Mouse (Mus musculus) adrenal gland, adult 2 months (tissue): ENCODE results near the gene Plxna2. TPM values are rescaled to one million over a fixed set of nuclear protein-coding genes. Genes with fewer than 3 reads are reported as not detected.

ENCODE experiments used
- DNase-seq: peaks from one replicate; pipeline ENCODE4 v3.0.0; 2021
- polyA plus RNA-seq: library from polyadenylated mRNA; depleted of rRNA; stranded (reverse); fragments of >200 nt; gene quantifications from 2 replicates; pipeline ENCODE4 v1.2.3, GENCODE M21; 2012
- total RNA-seq, 2 experiments: library from RNA; stranded (reverse); gene quantifications; 2 replicates each; pipeline ENCODE4 v1.2.3; 2021

Plxna2 gene
- total and polyA plus RNA-seq, 3 experiments, result 3.6 to 9.1 (median 8.6) TPM

DNA sequence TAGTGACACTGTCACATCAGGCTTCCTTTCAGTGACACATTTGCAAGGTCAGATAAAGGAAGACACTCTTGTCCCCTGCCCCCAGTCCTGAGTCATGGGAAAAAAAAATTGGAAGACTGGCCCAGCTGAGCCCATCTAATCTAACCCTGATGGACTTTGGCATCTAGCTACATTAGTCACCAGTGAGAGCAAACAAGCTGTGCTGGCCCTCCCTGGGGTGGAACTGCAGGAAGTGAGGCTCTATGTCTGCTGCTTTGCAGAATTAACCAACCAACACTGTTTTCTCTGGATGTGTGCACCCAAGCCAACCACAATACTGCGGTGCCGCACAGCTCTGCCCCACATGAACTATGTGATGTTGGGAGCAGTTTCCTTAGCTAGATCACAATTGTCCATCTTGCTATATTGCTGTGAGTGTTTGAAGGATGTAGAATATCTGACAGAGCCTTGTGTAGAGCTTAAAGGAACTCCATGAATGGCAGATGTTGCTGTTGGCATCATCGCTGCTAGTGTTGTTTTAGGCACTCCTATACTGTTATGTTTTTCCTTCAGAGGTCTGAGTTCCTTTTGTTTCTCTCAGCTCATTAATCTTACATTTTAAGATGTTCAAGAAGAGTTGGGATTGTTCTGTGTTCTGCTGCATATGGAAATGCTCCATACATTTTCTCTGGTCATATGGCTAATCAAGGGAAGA, 42.6 kb downstream of the Plxna2 start:
- DNase-seq, result peak; percentile 86

DNA sequence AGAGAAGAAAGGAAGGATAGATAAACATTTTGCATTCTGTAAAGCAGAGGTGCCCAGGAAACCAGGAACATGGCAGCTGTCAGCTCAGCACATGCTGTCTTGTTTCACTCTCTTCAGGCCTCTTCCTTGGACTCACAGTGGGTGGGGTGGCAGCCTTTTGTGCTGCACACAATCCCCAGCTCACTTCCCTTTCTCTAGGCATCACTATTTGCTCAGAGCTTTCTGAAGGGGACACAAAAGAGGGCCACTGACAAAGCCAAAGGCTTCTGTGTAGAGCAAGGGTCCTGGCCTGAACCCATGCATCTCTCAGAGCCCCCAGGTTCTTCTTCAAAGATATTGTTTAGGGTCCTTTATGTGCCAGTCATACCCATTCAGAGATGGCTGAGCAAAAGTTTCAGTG, 45.0 kb downstream of the Plxna2 start:
- DNase-seq, result no peak

DNA sequence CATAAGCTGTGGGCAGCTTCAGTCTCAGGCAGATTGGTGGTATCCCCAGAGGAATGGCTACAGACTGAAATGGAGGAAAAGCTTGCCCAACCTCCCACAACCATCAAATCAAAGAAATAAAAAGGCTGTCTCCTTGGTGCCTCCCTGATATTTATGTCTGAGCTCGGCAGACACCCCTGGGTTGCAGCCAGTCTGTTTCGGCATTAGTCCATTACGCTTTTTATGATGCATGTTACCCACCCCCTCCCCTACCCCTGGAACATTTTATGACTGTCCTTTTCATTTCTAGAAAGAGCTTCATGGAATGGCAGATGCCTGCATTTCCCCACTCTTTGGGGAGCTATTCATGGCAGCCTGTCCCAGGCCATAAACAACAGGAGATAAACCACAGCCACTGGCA, 47.7 kb downstream of the Plxna2 start:
- DNase-seq, result no peak

DNA sequence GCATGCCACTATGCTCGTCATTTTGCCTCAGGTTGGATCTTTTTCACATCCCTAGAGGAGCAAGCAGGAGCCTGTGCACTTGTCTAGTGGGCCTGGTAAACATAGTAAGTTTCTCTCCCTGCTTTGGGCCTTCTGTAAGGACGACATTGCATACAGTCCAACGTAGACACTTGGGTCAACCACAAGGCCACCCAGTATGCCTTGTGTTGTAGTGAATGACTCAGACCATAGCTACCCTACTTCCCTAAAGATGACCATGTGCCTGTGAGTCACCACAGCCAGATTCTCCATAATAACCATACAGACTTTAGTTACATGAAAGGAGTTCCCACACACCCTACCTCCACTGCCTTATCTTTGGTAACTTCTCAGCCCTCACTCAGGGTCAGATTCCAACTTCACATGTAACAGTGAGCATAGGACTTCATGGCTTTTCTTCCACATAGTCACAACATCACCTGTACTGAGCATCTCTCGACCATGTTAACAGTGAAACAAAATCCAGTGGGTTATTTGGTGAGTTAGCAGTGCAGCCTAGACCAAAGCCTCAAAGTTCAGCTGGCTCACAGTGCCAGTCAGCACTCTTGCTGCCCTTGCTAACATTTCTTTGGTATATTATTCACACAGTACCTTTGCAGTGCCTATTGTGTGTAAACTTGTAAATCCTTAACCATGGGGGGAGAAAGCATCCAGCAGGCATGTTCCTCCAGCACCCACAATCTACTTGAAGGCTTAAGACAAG, 53.9 kb downstream of the Plxna2 start:
- no peak for DNase-seq

DNA sequence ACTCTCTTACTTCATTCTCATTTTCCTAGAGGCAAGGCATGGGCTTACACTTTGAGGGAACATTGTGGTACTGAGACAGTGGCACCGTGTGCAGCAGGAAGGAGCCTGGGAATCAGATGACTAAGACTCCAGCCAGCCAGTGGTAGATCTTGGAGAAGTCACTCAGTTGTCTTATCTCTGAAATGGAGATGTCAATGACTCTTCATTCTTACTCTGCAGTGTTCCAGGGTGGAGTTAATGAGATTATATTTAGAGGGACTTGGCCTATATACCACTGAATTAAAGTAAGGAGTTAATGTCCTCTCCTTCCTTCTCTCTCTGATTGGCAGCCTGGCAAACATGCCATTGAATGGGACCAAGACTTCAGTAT, 54.5 kb downstream of the Plxna2 start:
- DNase-seq, result no peak

DNA sequence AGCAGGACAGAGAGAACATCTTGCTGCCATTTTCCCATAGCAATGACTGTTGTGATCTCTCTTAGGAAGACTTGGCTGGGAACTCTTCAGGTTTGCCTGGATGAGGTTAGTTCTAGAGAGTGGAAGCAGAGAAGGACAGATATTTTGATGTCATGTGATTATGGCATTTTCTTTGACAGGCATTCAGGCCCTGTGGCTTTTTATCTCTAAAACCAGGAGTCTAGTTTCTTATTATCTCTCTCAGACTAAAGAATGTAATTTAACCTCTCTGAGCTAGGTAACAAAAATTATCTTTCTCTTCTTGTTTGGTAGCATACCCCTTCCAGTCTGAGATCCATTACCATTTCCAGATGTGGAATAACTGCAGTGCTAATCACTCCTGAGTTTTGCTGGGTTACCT, 55.2 kb downstream of the Plxna2 start:
- no peak for DNase-seq

DNA sequence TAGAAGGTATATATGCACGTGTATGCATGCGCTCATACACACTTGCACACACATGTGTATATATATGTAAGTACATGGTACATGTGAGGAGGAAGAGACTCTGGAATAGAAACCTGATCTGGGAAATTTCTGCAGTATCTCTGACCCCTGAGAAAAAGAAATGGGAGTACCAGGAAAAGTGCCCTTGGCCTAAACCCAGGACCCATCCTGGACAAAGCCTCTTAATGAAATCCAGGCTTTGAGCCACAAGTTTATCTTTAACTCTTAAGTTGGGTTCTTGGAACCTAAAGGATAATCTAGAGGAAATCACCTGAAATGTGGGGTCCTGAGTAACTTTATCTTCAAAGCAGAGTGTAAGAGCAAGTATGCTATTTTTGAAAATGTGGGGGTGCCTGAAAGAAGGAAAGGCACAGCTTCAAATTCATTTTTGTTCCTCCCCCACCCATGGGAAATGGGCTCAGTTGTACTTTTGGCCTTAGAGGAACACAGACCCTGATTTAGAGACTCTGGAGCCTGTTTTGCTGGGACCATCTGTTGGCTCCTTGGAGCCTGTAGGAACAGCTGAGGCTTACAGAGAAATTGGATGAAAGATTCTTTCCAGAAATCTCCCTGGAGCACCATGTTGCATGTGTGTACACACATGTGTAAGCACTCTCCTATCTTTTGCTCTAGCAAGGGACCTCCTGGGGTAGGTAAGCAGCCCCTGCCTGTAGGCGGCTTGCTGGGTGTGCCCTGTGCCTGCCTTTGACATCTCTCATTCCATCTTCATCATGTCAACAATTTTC, 57.3 kb downstream of the Plxna2 start:
- no peak for DNase-seq

DNA sequence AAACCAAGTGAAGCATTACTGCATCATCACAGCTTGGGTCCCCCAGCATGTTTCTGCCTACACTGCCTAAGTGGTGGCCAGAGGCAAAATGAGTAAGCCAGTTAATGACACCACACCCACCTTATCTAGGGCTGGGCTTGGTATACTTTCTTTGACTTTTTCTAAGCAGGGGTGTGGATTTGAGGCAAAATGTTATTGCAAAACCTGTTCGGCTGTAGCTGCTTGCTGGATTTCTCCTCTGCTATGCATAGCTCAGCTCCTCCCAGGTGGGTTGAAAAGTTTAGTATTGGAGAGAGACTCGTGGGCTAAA, 57.8 kb downstream of the Plxna2 start:
- DNase-seq, result no peak

DNA sequence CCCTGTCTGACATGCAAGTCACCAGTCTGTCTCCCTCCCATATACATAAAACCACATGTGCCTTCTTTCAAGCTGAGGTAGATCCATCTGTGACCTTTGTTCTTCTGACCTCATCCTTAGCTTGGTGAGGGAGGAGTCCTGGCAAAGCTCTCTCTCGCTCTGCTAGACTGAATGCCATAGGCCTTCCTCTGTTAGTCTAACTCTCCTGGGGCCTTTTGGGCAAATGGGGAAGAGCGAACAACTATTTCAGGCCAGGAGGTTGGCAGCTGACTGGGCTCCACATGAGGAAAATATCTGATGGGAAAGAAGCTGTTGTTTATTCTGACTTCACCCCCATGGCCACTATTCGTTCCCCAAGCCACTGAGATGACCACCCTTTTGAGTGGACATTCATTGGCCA, 59.9 kb downstream of the Plxna2 start:
- peak; percentile 31 for DNase-seq

DNA sequence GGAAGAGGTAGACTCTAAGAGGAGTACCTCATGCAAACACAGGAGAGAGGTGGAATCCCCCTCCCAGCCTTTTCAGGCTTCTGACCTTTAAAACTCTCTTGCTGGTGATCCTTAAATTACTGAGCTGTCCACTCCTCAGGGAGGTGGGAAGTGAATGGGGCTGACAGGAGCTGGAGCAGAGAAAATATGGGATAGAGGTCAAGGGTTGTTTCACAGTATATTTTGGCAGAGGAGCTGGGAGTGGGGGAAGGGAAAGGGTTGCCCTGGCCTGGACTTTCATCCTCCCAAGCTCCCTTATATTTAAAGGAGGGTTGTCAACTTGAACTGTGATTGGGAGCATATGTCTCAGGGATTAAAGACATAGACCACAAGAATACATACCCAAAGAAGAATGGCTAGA, 61.1 kb downstream of the Plxna2 start:
- no peak for DNase-seq

DNA sequence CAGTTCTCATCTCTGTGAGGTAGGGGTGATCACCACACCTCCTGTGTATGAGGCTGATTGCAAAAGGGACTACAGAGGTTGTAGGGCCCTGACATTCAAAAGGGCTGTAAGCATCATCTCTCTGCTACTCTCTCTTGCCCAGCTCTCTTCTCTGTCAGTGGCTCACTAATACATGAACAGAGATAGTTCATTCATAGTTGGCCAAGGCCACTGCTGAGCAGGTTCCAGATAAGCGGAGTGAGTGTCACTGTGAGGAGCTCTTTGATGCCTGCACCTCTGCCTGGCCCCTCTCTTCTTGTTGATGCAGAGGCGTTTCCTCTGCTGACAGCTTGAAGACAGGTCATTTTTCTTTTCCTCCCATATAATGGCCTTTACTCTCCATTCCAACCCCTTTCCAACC, 62.1 kb downstream of the Plxna2 start:
- peak; percentile 60 for DNase-seq

DNA sequence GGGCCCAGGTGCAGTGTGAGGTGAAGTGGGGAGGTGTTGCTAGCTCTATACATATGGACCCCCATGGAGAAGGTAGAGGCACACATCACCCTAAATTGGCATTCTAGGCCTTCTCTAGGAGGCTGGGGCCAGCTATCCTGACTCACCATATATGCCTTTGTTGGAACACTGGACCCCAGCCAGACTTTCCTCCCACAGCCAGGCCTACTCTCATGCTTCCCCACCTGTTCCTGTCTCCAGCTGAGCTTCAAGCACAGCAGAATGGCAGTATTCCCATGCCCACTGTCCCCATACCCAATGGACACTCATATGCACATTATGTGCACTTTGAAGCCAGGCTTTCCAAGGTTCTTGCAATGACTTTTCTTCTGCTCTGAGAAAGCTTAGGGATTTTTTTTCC, 64.0 kb downstream of the Plxna2 start:
- DNase-seq, result no peak

DNA sequence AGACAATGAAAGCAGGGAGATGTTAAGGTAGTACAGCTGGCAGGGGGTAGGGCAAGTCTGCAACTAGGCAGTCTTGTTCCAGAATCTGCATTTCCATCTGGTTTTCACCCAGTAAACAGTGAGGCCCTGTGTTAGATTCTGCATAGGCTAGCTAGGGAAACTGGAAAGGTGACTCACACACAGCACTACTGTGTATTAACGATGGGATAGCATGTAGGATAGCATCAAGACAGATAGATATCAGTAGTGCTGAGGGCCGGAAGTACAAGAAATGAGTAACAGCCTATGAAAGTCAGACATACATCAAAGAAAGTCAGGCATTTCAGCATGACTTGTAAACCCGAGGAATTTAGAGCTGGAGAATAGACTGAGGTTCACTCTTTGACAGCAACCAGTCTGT, 65.1 kb downstream of the Plxna2 start:
- no peak for DNase-seq

DNA sequence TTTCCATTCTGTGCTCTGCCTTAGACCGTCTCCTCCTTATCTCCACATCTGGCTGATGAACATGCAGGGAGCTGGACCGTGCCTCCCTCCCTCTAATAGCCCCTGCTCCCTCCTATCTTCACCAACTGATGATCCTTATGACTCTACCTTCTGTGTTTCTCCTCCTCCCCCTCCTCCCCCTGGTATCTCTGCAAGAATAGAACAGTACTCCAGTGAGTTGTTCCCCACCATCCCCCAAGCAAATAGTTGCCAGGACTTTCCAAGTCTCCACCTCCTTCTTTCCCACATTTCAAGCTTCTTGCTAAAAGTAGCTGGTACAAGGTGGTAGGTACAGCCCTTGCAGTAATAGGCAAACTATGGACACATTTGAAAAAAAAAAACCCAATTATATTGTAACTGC, 67.9 kb downstream of the Plxna2 start:
- no peak for DNase-seq

DNA sequence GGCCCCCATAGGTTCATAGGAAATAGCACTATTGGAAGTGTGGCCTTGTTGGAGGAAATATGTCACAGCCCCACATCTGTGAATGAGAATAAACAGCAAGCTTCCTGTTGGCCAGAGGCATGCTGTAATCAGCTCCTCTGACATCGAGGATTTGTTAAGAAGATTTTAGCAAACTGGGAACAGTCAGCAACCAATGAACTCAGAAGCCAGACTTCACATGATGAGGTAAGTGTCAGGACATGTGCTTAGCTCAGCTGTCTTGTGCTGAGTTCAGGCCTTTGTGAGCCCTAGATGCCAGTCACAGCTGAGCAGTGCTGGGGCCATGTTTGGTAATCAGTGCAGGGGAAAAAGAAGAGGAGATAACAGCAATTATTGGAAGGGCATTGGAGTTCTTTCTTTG, 69.7 kb downstream of the Plxna2 start:
- no peak for DNase-seq

DNA sequence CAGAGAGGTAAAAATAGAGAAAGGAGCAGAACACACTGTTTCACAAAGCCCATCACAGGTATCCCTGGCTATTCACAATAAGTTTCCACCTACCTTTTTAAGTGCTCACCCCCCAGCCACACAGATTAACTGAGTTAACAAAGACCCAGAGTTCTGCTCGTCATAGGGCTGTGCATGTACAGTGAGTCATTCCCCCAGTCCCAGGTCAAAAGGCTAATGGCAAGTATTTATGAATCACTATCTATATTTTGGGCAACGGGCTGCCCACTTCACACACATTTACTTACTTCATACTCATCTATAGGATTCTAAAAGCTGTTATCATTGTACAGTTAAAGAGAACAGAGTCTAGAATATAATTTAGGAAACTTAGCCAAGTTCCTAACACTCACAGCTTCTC, 70.1 kb downstream of the Plxna2 start:
- peak; percentile 33 for DNase-seq

DNA sequence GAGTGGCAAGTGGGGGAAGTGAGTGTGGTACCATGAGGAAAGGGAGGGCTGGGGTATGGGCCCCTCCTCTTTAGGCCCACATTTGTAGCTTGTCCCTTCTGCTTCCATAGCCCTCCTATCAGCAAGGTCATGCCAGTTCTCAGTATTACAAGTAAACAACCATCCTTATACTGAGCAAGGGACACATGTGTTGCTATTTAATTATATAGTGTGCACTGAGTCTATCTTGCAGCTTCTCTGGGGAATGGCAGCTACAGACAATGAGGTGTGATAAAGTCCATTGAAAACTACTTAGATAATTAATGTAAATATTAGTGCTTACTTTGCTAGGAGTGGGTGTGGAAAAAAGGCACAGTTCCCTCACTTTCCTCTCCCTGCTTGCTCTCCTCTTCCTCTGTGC, 75.0 kb downstream of the Plxna2 start:
- no peak for DNase-seq

DNA sequence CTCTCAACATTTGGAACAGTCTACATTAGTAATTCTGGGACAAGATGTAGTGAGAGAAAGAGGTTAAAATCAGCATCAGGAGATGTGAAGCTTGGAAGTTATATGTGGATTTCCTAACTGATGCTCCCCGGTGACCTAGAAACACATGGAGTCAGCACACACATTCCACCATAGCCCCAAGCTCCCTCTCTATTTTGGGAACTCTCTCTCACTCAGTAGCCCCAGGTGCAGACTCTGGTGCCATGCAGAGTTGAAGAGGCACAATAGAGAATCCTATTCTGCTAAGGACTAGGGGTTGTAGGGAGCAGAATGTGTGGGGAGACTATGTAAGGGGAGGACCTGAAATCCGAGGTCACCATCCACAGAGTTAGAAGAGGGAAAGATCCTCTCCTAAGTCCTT, 75.5 kb downstream of the Plxna2 start:
- DNase-seq, result no peak

DNA sequence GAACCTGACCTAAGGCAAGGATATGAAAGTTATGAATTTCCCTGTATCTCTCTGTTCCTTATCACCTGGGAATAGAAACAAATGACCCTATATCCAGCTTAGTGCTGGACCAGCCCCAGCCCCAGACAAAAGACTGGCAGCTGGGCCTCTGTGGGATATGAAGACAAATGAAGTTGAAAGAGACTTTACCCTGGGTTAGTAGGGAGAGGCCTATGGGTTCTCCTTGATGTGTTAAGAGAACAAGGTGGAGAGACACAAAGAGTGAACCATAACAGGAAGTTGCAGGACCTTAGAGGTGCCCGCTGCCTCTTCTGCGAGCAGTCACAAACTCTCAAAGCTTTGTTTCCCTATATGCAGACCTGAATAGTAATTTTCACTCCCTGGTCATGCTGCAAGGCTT, 76.8 kb downstream of the Plxna2 start:
- DNase-seq, result no peak

DNA sequence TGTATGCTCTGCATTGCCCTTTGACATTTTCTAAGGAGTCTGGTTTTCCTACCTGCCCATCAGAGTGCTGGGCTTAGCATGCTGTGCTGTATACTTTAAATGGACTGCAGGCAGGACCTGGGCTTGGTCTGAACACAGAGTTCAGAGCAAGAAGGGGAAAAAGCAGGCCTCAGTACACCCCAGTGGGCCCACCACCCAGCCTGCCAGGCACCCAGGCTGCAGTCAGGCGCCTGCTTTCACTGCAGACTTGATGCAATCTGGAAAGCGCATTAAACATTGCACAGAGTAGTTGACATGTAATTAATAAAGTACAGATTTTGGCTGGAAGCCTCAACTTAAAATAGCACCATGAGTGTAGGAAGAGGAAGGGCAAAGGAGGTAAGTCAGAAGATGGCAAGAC, 79.4 kb downstream of the Plxna2 start:
- no peak for DNase-seq

DNA sequence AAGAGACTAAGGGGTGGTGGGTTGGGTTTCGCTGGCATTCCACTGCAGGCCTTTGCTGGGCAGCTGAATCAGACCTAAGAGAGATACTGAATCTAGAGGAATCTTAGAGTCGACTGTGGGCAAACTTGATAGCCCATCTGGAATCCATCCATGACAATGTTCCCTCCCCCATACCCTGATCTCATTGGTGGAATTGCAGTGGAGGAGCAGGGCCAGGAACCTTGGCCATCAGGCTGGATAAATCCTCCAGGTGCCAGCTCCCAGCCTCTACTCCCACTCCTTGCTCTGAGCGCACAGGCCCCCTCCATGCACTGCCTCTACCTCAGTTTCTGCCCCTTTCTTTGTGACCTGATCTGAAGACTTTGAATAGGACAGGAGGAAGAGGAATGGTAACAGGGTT, 81.3 kb downstream of the Plxna2 start:
- DNase-seq, result no peak

DNA sequence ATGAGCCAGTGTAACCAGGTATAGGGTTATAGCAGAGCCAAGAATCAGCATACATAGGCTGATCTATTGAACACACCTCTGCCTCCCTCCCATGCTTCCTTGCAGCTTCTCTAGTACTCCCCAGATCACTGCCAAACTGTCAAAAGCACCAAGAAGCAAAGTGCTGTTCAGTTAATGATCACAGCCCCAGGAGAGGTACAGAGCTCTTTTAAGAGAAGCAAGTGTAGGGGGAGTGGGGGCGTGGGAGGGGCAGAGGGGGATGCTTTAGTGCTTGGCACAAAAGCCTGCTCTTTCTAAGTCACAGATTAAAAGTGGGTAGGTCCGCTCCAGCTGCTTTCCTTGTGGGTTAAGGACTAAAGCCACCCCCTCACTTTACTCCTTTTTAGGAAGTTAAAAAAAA, 85.2 kb downstream of the Plxna2 start:
- no peak for DNase-seq

DNA sequence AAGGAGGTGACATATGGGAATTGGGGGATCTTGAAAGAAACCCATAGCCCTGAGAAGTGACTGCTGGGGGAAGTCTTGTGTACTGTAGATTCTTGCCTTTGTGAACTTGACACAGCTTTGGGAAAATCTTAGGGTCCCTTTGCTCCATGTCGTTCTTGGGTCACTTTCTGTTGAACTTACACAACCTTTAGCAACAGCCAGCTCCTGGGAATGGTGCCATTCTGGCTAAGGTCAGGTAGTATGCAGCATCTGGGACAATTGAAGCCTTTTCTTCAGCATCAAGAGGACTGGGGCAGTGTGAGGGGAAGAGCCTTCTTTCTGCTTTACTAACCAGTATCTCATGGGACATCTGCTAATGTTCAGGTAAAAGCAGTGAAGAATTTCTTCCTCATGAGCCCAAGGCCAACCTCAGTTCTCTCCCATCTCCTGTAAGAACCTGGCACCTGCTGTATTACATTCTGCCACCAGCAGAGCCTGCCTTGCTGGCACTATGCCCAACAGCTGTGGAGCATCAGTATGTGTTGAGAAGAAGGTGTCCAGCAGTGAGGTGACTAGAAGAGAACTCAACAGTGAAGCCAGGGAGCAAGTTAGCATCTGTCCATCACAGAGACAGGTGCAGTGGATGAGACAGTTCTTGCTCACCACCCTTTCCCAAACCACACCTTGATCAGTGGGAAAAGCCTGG, 86.3 kb downstream of the Plxna2 start:
- peak; percentile 12 for DNase-seq
